Mouse (Mus musculus) T-helper 17 cell (primary cell): ENCODE data around the gene A930009A15Rik.

Experiments used
- in situ Hi-C, 2 experiments: fragments of 300-600 bp; cut with MboI, MseI; formaldehyde crosslinking; loops; 1 replicate in 1 of 2; 2 replicates in 1 of 2; pipeline ENCODE4 v1.15.1; 2025; ENCODE audit warnings: high pct_unique_total_duplicates in 2 of 2

Gene A930009A15Rik

DNA sequence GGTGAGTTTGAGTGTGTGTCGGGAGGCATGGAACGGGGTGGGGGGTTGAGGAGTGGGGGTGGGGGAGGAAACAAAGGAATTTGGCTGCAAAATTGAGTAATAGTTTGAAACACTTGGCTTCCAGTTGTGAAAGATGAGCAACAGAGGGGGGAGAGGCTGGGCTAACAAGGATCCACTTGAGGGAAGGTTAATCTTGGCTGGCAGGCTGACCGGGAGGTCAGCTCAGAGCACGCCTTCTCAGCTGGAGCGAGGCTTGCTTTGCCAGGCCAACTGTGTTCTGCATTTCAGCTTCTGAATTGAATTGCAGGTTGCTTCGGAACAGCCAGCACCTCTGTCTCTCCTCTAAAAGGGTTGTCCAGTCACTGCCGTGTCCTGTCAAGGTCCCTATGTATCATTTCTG lies 9.7 kb downstream of the A930009A15Rik start:
- in situ Hi-C loops, result loop anchor here in 1 of 2 experiments (25.0 kb wide), 1 partner anchor 1433 kb away; no protein-coding TSS in a partner anchor

DNA sequence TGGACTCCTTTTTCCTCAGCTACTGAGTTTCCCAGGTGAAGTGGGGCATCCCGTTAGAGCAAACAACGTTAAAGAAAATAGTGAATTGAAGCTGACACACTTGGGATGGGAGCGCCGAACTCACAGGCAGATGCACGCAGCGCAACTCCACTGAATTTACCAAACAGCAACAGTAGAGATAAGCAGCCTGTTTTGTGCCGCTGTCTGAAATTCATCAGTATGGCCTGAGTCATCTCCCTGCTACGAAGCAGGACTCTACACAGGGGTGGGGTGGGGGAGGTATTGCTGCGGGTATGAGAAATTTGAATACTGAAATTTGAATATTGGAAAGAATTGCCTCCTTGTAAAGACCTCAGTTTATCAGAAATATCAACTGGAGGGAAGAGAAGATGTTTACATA lies 12.2 kb downstream of the A930009A15Rik start:
- in situ Hi-C loops, result loop anchor here (5.0 to 25.0 kb wide), 2 partner anchors 105 to 1430 kb away; no protein-coding TSS in a partner anchor

- in situ Hi-C loops, result loop anchor here (5.0 to 25.0 kb wide), 2 partner anchors 106 to 1429 kb away; no protein-coding TSS in a partner anchor
Measured at GRCm38 (mm10) chr10:115583071-115583470, 13.3 kb downstream of the A930009A15Rik start.

GRCm38 (mm10) chr10:115584656-115585055 lies 14.9 kb downstream of the A930009A15Rik start:
- in situ Hi-C loops, result loop anchor here (5.0 to 25.0 kb wide), 2 partner anchors 107 to 1428 kb away; no protein-coding TSS in a partner anchor

DNA sequence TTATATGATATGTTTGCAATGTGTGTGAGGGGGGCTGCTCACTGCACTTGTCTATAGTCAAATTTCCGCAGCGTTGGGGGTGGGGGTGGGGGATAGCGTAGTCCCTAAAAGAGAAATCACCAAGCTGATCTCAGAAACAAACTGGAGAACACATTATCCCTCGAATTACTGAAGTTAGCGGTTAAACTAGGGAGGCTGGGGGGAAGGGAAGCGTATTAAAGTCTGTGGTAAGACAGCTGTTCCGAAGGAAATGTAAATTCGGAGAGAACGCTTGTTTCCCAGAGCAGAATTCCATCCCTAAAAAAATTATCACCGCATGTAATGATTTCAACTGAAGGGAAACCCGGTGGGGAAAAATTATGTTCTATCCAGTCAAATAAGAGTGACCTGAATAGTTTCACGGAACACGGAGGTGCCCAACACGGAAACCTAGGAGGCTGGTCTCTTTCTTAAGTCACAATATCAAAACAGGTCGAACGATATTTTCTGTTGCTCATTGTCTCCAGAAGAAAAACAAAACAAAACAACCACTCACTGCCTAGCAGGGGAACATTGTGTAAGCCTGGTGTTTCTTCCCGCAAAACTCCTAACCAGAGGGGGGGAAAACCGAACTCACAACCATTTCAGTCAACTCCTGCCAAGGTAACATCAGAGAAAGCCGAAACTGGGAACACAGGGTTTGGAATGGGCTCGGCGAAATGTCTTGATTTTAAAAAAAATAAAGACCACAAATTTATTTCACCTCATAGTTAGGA lies 15.9 kb downstream of the A930009A15Rik start:
- in situ Hi-C loops, result loop anchor here in 1 of 2 experiments (25.0 kb wide), 1 partner anchor 1427 kb away; no protein-coding TSS in a partner anchor

DNA sequence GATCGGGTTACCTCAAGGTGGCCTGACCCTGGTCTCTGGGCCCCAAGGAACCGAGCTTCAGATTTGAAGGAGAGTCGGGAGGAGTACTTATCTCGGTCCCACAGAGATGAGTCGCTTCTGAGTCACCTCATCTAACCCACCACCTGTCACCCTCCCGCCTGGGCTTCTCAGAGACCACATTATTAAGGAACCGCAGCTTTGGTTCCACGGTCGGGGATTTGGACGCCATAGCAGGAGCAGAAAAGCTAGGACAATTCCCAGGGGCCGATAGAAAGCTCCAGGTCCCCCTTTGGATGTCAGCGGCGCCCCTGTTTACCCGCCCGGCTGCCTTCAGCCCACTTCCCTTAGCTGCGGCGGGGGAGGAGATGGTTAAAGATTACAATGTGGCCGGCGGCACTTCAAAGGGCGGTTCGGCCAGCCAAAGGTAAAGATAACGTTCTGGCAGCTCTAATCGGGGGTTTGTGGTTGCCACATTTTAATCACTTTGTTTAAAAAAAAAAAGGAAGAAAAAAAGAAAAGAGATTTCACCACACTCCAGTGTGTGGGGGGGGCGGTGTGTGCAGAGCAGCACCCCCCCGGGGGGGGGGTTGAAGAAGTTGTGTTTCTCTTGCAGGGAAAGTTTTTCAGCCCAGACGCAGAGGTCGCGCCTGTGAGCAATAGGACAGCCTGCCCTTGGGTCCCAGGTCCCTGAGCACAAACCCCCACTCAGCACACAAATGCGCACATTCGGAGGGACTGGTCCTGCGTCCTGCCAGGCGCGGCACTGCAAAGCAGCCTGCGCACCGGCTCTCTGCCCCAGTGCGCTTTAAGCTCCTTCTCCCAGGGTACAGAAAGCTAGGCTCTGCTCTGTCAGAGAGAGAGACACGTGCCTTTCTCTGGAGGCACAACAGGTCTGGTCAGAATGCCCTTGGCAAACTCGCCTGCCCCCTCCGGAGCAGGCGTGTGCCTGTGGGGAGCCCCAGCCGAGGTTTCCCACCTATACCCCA lies 16.8 kb downstream of the A930009A15Rik start:
- in situ Hi-C loops, result loop anchor here in 1 of 2 experiments (25.0 kb wide), 1 partner anchor 1426 kb away; no protein-coding TSS in a partner anchor

GRCm38 (mm10) chr10:115587301-115587969 lies 17.6 kb downstream of the A930009A15Rik start, which contains the start of gene Lgr5:
Lgr5 (minus strand) TSS chr10:115587780.
- in situ Hi-C loops, result loop anchor here in 1 of 2 experiments (25.0 kb wide), 1 partner anchor 1425 kb away; no protein-coding TSS in a partner anchor

GRCm38 (mm10) chr10:115587979-115588378 lies 18.2 kb downstream of the A930009A15Rik start:
- in situ Hi-C loops, result loop anchor here in 1 of 2 experiments (25.0 kb wide), 1 partner anchor 1424 kb away; no protein-coding TSS in a partner anchor

GRCm38 (mm10) chr10:115593221-115593620 lies 23.4 kb downstream of the A930009A15Rik start:
- in situ Hi-C loops, result loop anchor here in 1 of 2 experiments (25.0 kb wide), 1 partner anchor 1419 kb away; no protein-coding TSS in a partner anchor

- in situ Hi-C loops, result loop anchor here in 1 of 2 experiments (25.0 kb wide), 1 partner anchor 1419 kb away; no protein-coding TSS in a partner anchor
Measured at GRCm38 (mm10) chr10:115593651-115594050, 23.9 kb downstream of the A930009A15Rik start.

GRCm38 (mm10) chr10:115595748-115596147 lies 26.0 kb downstream of the A930009A15Rik start:
- in situ Hi-C loops, result loop anchor here in 1 of 2 experiments (25.0 kb wide), 1 partner anchor 1417 kb away; no protein-coding TSS in a partner anchor

DNA sequence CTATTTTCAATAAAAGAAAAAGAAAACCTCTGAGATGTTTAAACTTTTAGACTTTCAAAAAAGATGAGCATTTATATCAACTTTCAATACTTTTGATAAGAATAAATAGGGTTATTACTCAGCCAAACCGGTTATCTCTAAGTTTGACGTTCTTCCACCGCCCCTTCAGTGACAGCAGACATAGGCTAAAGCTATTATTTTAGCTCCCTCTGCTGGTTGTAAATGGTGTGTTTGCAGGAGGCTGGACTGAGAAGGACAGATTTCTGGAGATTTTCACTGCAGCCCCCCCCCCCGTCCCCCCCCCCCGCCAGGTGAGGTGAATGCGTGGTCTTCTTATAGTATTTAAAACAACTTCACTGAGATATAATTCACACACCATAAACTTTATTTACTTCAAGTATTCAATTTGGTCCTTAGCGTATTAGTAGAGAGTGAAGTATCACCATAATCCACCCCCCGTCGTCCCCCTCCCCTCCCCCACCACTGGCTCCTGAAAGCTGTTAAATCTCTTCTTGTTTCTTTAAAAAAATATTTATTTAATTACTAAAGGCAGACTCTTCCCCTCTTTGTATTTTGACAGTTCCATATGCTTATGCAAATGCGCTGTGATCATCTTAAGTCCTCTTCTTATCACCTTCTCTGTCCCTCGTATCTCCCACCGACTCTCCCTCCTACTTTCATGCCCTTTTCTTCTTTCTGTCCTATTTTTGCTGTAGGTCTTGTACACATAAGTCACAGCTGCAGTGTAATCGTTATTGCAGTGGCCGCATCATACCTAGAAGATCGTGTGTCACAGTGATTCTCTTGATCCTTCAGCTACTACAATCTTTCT lies 47.9 kb downstream of the A930009A15Rik start:
- in situ Hi-C loops, result loop anchor here (5.0 to 10.0 kb wide), 3 partner anchors 173 to 293 kb away; no protein-coding TSS in a partner anchor

GRCm38 (mm10) chr10:115618288-115618856 lies 48.6 kb downstream of the A930009A15Rik start:
- in situ Hi-C loops, result loop anchor here (5.0 to 10.0 kb wide), 3 partner anchors 174 to 294 kb away; no protein-coding TSS in a partner anchor

DNA sequence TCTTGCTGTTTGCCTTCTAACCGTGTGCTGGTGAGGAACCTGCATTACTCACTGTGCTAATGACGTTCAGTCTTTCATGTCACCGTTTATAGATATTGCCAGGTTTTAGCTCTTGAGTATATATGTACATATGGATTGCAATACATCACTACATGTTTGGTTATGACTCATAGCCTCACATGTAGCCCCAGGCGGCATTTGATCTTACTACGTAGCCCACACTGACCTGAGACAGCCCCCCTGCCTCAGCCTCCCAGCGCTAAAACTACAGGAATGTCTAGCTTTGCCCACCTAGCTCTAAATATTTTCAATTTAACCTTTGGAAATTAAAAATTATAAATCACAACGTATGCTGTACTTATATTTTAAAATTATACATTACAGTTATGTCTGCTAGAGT lies 53.7 kb downstream of the A930009A15Rik start:
- in situ Hi-C loops, result no loop called here

DNA sequence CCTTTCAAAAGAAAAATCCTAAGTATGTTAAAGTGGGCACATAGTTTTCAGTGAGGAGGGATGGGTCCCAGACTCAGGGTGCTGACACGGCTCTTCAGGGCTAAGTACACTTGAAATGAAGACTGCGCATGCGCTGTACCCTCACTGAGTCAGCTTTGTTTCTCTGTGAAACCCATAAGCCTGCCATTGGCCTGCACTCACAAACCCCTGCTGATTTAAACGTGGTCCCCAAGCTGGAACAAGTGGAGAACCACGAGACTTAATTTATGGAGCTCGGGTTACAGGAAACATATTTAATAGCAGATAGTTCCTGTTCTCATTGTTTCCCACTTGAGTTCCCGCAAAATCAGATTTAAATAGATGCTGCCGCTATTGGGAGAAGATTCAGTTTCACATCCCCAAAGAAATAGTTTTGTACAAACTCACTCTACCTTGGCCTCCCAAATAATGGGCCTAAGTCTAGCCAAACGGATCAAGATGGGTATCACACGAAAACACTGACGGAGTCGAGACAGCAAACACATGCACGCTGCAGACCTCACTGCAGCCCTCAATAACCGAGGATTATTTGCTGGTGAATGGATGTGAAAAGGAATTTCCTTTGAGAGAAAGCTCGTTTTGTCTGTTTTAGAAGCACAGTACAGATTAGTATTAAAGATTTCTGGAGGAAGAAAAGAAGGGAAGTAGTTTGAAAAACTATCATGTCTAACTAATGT lies 54.3 kb downstream of the A930009A15Rik start:
- in situ Hi-C loops, result no loop called here

- in situ Hi-C loops, result no loop called here
Measured at GRCm38 (mm10) chr10:115624957-115625356, 55.2 kb downstream of the A930009A15Rik start.

- in situ Hi-C loops, result no loop called here
Measured at GRCm38 (mm10) chr10:115626678-115627077, 56.9 kb downstream of the A930009A15Rik start.
